Mouse (Mus musculus) midbrain, embryonic 15.5 days (tissue): Measurements from ENCODE around the gene Lamc2. TPM values are rescaled to one million over a fixed set of nuclear protein-coding genes. Genes with fewer than 3 reads are reported as not detected.

Experiments
- ATAC-seq: fragments of 200-750 bp; cut with Nextera tagmentation; replicated peaks from 2 replicates; pipeline ENCODE4 v1.8.0; 2017; ENCODE audit warnings: moderate TSS enrichment
- H3K27ac ChIP-seq: fragments of 300-500 bp; sonication (generic); 2 replicates; pipeline ENCODE4 v1.5.1; 2015; ENCODE audit warnings: mild to moderate bottlenecking, inconsistent platforms
- H3K27me3 ChIP-seq: fragments of 300-500 bp; sonication (generic); replicated peaks from 2 replicates; pipeline ENCODE4 v1.6.1; 2015; ENCODE audit warnings: inconsistent platforms
- H3K36me3 ChIP-seq: fragments of 300-500 bp; sonication (generic); replicated peaks from 2 replicates; pipeline ENCODE4 v1.6.1; 2015; ENCODE audit warnings: inconsistent platforms
- H3K4me1 ChIP-seq: fragments of 300-500 bp; sonication (generic); 2 replicates; pipeline ENCODE4 v1.6.1; 2015; ENCODE audit warnings: inconsistent platforms
- H3K4me2 ChIP-seq: fragments of 300-500 bp; sonication (generic); 2 replicates; pipeline ENCODE4 v1.6.1; 2015; ENCODE audit warnings: inconsistent platforms, mild to moderate bottlenecking, moderate library complexity
- H3K4me3 ChIP-seq: fragments of 300-500 bp; sonication (generic); 2 replicates; pipeline ENCODE4 v1.5.1; 2015; ENCODE audit warnings: mild to moderate bottlenecking, inconsistent platforms
- H3K9ac ChIP-seq: fragments of 300-500 bp; sonication (generic); 2 replicates; pipeline ENCODE4 v1.6.1; 2015; ENCODE audit warnings: mild to moderate bottlenecking, inconsistent platforms
- H3K9me3 ChIP-seq: fragments of 300-500 bp; sonication (generic); 2 replicates; pipeline ENCODE4 v1.6.1; 2016; ENCODE audit warnings: inconsistent platforms
- WGBS: fragments of 180-500 bp; shearing (Covaris S2); methylation state at CpG from one replicate; pipeline ENCODE4 v1.1.7; 2015; ENCODE audit warnings: mixed read lengths; 5-methylcytosine and 5-hydroxymethylcytosine counted together
- polyA plus RNA-seq: library from polyadenylated mRNA; unstranded; fragments of >200 nt; fragmentation: Nextera tagmentation; extraction: Ambion mirVana; gene quantifications from 2 replicates; pipeline ENCODE4 v1.2.1, GENCODE M21; 2015

The Lamc2 gene
- polyA plus RNA-seq, 1 experiment from 2014 or later, result 1.9 TPM

GRCm38 (mm10) chr1:153098586-153098985 lies 87.7 kb downstream of the Lamc2 start:
- WGBS, result 35% methylated on average over 11 of the region's 11 CpGs
- H3K36me3 ChIP-seq, result 0 out of 2 replicates have a peak, but pooled peaks cover 3% of the 10 kb centered on the region

DNA sequence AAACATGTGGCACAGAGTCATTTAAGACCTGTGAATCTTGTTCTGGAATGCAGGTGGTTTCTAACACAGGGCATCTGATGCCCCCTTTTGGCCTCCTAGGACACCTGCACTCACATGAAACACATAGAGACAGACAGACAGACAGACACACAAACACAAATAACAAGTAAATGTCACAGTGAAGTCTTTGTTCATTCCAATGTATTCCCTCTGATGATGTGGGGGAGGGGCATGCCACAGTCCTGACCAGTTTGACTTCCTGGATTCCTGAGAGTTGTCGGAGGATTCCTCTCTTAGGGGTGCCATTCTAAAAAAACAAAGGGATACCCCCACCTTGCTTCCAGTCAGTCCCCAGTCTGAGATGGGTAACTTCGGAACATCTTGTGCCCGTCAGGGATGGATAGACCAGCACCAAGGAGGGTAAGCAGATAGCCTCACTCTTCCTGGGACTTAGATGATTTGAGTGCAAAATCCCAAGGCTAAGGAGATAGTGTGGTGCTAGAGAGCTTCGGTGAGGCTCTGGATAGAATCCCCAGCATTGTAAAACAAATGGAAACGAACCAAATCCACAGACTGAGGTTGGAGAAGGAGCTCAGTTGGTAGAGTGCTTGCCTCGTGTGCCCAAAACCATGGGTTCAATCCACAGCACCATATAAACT lies 89.1 kb downstream of the Lamc2 start:
- Histone ChIP-seq H3K9me3 (no peaks in the 10 kb centered on the region), H3K4me2 (no peak overlapping the region), H3K4me3 (no peak overlapping the region), H3K27ac (no peak overlapping the region), H3K9ac (no peak overlapping the region), H3K27me3 (peaks cover 3% of the 10 kb centered on the region; the same call in 1 of the 2 replicates), H3K36me3 (0 out of 2 replicates have a peak, but pooled peaks cover under 1% of the 10 kb centered on the region), H3K4me1 (no peaks in the 10 kb centered on the region)
- WGBS, result 90% methylated on average over 6 of the region's 6 CpGs
- no peak for ATAC-seq

More at GRCm38 (mm10) chr1:153098586-153098985, 87.7 kb downstream of the Lamc2 start:
- Histone ChIP-seq H3K4me1 (no peaks in the 10 kb centered on the region), H3K4me3 (no peak overlapping the region), H3K27ac (no peak overlapping the region), H3K9ac (no peak overlapping the region), H3K4me2 (no peak overlapping the region), H3K27me3 (no peaks in the 10 kb centered on the region), H3K9me3 (no peaks in the 10 kb centered on the region)
- ATAC-seq, result no peak

DNA sequence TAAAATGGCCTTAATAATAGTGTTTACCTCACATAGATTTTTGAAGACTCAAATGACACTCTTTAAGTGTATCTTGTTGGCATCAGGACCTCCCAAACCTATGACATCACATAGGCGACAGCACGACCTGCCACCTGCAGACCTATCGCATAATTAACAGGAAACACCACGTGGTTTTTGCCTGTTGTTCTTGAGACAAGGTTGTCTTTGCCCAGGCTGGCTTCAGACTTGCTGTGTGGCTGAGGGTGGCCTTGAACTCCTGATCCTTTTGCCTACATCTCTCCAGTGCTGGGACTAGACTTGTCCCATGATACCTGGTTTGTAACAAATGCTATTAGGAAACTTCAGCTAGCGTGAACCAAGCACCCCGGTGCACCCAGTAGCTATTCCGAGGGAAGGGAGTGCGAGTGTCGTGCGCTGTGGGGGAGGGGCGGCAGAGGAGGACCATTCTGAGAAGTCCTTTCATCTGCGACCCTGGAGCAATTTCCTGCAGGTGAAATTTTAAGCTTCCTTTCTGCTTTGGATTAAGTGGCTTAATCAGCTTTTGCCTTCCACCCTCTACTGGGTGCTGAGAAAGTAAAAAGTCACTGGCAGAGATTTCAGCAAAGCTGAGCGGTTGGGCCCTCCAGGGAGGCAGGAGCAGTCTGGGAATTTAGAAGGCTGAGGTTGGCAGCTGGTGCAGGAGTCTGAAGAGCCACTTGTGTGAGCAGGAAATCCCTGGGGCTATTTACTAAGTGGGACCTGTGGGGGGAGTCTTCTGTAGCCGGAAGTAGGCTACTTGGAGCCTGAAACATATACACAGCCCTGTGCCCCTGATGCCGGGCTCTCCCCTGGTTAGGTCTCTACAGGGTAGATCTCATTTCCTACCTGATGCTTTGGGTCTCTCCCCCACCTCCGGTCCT lies 90.2 kb downstream of the Lamc2 start:
- no peaks in the 10 kb centered on the region for H3K4me1 ChIP-seq
- WGBS, result 16% methylated on average over 16 of the region's 16 CpGs
- H3K27ac ChIP-seq, result no peak overlapping the region
- no peaks in the 10 kb centered on the region for H3K36me3 ChIP-seq
- no peaks in the 10 kb centered on the region for H3K9me3 ChIP-seq
- no peak for ATAC-seq
- no peak overlapping the region for H3K4me2 ChIP-seq
- H3K9ac ChIP-seq, result no peak overlapping the region
- no peak overlapping the region for H3K4me3 ChIP-seq
- peaks cover 3% of the 10 kb centered on the region; the same call in 1 of the 2 replicates for H3K27me3 ChIP-seq

GRCm38 (mm10) chr1:153095328-153095727 lies 90.9 kb downstream of the Lamc2 start:
- no peak overlapping the region for H3K4me3 ChIP-seq
- H3K27me3 ChIP-seq, result peaks cover 3% of the 10 kb centered on the region; the same call in 1 of the 2 replicates
- H3K9me3 ChIP-seq, result no peaks in the 10 kb centered on the region
- 40% methylated on average over 6 of the region's 6 CpGs for WGBS
- H3K36me3 ChIP-seq, result no peaks in the 10 kb centered on the region
- ATAC-seq, result no peak
- no peak overlapping the region for H3K9ac ChIP-seq
- H3K4me1 ChIP-seq, result no peaks in the 10 kb centered on the region
- H3K27ac ChIP-seq, result no peak overlapping the region
- H3K4me2 ChIP-seq, result no peak overlapping the region

DNA sequence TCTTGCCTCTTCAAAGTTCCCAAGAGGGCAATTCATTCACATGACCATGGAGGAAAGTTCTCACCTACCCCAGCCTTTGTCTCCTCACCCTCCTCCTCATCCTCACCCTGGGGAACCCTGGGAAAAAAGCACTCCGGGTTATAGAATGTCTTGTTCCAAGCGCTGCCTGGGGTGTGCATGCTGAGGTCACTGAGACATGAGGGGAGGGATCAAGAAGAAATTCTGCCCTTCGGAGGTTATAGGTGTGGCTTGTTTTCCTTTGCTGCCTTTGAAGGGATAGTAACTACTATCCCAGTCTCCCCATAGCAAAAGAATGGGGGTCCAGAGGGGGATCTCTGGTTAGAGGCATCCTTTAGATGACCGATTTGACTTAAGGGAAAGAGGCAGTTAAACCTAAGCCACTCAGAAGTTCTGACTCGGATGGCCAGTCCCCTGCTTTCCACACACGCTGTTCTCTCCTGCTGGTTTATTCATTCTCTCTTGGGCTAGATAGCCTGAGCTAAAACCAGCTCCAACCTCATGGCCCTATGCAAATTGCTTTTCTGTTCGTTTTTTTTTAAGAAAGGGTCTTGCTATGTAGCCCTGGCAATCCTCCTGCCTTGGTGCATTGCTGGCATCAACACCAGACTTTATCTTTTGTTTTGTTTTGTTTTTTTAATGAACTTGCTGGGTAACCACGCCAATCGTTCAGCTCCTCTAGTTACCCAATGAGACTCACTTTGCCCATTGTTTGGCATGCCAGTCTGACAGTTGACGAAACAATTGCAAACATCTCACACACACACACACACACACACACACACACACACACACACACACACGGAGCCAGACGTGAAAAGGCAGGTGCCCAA lies 91.8 kb downstream of the Lamc2 start:
- H3K36me3 ChIP-seq, result no peaks in the 10 kb centered on the region
- H3K27ac ChIP-seq, result no peak overlapping the region
- ATAC-seq, result no peak
- peaks cover 3% of the 10 kb centered on the region; the same call in 1 of the 2 replicates for H3K27me3 ChIP-seq
- no peak overlapping the region for H3K9ac ChIP-seq
- WGBS, result 27% methylated on average over 12 of the region's 12 CpGs
- H3K4me2 ChIP-seq, result no peak overlapping the region
- no peaks in the 10 kb centered on the region for H3K4me1 ChIP-seq
- H3K9me3 ChIP-seq, result no peaks in the 10 kb centered on the region
- no peak overlapping the region for H3K4me3 ChIP-seq

DNA sequence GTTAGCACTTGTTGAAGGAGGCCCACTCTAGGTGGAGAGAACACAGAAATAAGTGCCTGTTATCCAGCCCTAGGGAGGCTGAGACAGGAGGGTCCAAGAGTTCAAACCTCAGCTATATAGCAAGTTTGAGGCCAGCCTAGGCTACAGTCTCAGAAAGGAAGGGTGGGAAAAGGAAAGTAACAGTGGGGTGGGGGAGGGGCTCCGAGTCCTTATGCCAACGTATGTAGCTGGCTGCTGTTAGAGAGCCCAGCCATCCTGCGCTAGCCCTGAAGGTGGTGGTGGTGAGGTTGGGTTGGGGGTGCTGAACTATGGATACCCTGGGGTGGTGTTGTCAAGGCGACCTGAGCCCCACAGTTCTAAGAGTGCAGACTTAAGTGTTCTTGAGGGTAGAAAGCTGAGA lies 92.7 kb downstream of the Lamc2 start:
- Histone ChIP-seq H3K4me3 (no peak overlapping the region), H3K9me3 (no peaks in the 10 kb centered on the region), H3K9ac (no peak overlapping the region), H3K4me2 (no peak overlapping the region), H3K36me3 (no peaks in the 10 kb centered on the region), H3K27me3 (peaks cover 3% of the 10 kb centered on the region; the same call in 1 of the 2 replicates), H3K4me1 (no peaks in the 10 kb centered on the region), H3K27ac (no peak overlapping the region)
- WGBS, result 71% methylated on average over 4 of the region's 4 CpGs
- ATAC-seq, result 0 out of 2 replicates have a peak, but pooled peaks have one; percentile 31

DNA sequence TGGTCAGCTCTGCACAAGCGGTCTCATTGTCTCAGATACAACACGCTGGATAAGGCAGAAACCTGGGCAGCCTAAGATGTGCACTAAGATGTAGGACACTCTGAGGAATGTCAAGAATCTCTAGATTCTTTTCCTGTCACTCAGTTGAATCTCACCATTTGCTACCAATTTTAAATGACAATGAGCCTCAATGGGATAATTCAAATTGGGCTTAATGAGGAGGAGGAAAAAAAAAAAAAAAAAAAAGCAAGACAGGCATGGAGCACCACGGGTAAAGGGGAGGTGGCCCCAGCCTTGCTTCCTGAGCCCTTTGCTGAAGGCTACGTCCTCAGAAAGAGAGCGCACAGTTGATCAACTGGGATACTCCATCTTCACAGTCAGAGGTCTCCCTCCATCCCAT lies 93.1 kb downstream of the Lamc2 start:
- no peaks in the 10 kb centered on the region for H3K4me1 ChIP-seq
- H3K9ac ChIP-seq, result no peak overlapping the region
- H3K4me3 ChIP-seq, result no peak overlapping the region
- ATAC-seq, result no peak
- H3K9me3 ChIP-seq, result no peaks in the 10 kb centered on the region
- 55% methylated on average over 5 of the region's 5 CpGs for WGBS
- no peak overlapping the region for H3K27ac ChIP-seq
- no peak overlapping the region for H3K4me2 ChIP-seq
- peaks cover 3% of the 10 kb centered on the region; the same call in 1 of the 2 replicates for H3K27me3 ChIP-seq
- no peaks in the 10 kb centered on the region for H3K36me3 ChIP-seq

- Histone ChIP-seq H3K27me3 (peaks cover 3% of the 10 kb centered on the region; the same call in 1 of the 2 replicates), H3K9me3 (no peaks in the 10 kb centered on the region), H3K27ac (no peak overlapping the region), H3K4me2 (no peak overlapping the region), H3K4me3 (no peak overlapping the region), H3K9ac (no peak overlapping the region), H3K36me3 (no peaks in the 10 kb centered on the region), H3K4me1 (no peaks in the 10 kb centered on the region)
- ATAC-seq, result peak; percentile 51; the same call in 1 of the 2 replicates
- 46% methylated on average over 5 of the region's 5 CpGs for WGBS
These were observed 93.8 kb downstream of the Lamc2 start for GRCm38 (mm10) chr1:153092237-153092975.

DNA sequence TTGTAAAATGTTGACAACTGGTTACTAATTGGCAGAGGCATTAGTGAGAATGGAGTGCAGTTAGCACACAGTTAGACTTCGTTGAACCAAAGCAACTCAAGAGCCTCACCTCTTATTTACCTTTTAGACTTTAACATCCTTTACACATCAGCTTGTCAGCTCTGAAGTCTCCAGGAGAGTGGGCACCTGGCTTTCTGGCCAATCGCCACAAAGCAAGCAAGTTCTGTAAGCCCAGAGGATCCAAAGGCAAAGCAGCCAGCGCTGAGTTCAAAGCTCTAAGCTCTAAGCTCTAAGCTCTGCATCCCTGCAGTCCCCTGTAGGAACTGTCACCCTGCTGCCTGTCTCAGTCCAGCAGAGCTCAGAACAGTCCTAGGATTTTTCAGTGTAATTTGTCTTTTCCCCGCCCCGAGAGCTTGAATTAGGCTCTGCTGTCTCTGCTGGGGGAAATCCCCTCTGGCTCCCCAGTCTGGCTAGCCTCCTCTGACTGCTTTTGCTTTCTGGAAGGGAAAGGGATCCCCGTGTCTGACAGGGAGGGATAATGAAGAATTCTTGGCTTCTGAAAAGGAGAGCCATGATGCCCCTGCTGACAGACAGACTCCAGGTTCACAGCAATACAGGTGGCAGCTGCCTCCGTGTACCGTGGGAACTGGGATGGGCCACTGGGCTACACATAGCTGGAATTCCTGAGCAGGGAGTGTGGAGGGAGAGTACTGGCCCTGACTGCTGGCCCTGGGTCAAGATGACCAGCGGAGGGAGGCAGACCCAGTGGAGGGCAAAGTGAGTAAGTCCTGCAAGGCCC lies 94.6 kb downstream of the Lamc2 start:
- ATAC-seq, result peak; percentile 17; the same call in 1 of the 2 replicates
- Histone ChIP-seq H3K9ac (no peak overlapping the region), H3K27me3 (peaks cover 3% of the 10 kb centered on the region; the same call in 1 of the 2 replicates), H3K27ac (no peak overlapping the region), H3K4me2 (no peak overlapping the region), H3K9me3 (no peaks in the 10 kb centered on the region), H3K4me3 (no peak overlapping the region), H3K4me1 (no peaks in the 10 kb centered on the region), H3K36me3 (no peaks in the 10 kb centered on the region)
- 31% methylated on average over 9 of the region's 9 CpGs for WGBS

DNA sequence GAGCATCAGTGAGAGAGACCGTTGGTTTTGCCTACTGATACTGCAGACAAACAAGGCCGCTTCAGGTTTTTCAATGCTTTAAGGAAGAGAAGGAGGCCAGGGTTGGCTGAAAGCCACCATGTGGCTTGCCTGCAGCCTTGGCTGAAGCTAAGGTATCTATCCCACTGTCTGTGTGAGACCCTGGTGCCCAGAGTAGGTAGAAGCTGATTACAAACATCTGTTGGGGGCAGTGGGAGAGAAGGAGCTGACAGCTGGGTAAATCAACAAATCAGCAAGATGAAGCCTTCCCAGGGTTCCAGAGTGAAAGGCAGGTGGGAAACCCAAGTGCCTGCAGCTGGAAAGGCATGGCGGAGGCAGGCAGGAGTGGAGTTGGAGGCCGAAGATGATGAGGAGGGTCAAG lies 95.4 kb downstream of the Lamc2 start:
- H3K4me1 ChIP-seq, result no peaks in the 10 kb centered on the region
- no peak overlapping the region for H3K27ac ChIP-seq
- H3K9ac ChIP-seq, result no peak overlapping the region
- H3K4me3 ChIP-seq, result no peak overlapping the region
- no peaks in the 10 kb centered on the region for H3K9me3 ChIP-seq
- H3K4me2 ChIP-seq, result no peak overlapping the region
- H3K36me3 ChIP-seq, result no peaks in the 10 kb centered on the region
- WGBS, result 91% methylated on average over 4 of the region's 4 CpGs
- peaks cover 3% of the 10 kb centered on the region; the same call in 1 of the 2 replicates for H3K27me3 ChIP-seq
- ATAC-seq, result no peak

DNA sequence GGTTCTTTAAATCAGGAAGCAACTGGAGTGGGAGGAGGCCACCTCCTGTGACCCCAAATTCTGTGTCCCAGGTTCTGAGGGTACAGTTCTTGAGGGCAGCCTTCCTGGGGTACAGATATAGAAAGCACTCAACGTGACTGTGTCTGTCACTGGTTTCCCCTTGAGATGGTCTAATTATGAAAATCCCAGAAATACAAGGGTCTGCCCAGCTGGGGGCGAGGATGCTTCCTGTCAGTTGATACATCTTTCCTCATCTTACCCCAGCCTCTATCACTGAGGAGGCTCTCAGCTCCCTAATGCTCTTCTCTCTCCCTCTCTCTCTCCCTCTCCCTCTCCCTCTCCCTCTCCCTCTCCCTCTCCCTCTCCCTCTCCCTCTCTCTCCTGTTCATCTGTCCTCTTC lies 96.2 kb downstream of the Lamc2 start:
- no peaks in the 10 kb centered on the region for H3K9me3 ChIP-seq
- no peak overlapping the region for H3K9ac ChIP-seq
- H3K27ac ChIP-seq, result no peak overlapping the region
- no peak for ATAC-seq
- no peaks in the 10 kb centered on the region for H3K4me1 ChIP-seq
- peaks cover 3% of the 10 kb centered on the region; the same call in 1 of the 2 replicates for H3K27me3 ChIP-seq
- no peaks in the 10 kb centered on the region for H3K36me3 ChIP-seq
- 76% methylated on average over 2 of the region's 2 CpGs for WGBS
- H3K4me2 ChIP-seq, result no peak overlapping the region
- no peak overlapping the region for H3K4me3 ChIP-seq
